Mouse (Mus musculus) heart, adult 2 months (tissue): Measurements from ENCODE around the gene Mapk10.

Experiments used
- CTCF ChIP-seq: fragments of 200-600 bp; IDR thresholded peaks from 2 replicates; pipeline ENCODE4 v1.8.1; 2022; ENCODE audit warnings: antibody characterized with exemption, mild to moderate bottlenecking, moderate library complexity
- POLR2A ChIP-seq: fragments of 200-500 bp; IDR thresholded peaks from 2 replicates; pipeline ENCODE4 v1.6.1; 2011; ENCODE audit warnings: mild to moderate bottlenecking, low read depth, low read length, control low read depth; ENCODE audit not compliant: insufficient read depth

DNA sequence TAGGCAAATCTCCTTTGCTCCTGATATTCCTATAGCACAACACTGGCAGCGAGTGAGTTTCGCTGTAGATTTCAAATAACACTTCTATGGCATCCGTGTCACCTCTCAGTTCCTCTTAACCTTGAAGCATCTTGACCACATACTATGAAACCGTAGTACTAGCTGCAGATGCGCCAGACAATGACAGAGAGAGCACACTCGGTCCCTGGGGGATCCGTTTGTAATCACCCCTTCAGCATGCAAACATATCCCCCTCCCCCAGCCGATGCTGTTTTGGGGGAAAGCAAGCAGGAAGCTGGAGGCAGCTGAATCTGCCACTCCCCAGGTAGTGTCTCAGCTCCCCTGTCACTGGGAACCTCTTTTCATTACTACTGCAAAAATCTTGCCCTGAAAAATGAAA, 2.3 kb downstream of the Mapk10 start:
- TF ChIP-seq CTCF (no peak), POLR2A (no peak)
